Mouse (Mus musculus) right cerebral cortex, postnatal 10 days (tissue): ENCODE measurements around the gene Slc10a7.
"Not testable (repeated sequence)": the region's sequence is repeated elsewhere in the genome, so short reads cannot be mapped to it uniquely, and the experiment has no call there.

Experiments
- DNase-seq, 2 experiments: peaks; one replicate each; pipeline ENCODE4 v3.0.0; 2021; ENCODE audit warnings: low spot score in 2 of 2

Gene Slc10a7

GRCm38 (mm10) chr8:78545153-78545817 lies 36.1 kb downstream of the Slc10a7 start:
- not testable (repeated sequence) for DNase-seq

- no peak for DNase-seq
These were observed 41.0 kb downstream of the Slc10a7 start for GRCm38 (mm10) chr8:78549971-78550751.

GRCm38 (mm10) chr8:78550752-78551134 lies 41.6 kb downstream of the Slc10a7 start:
- no peak for DNase-seq

GRCm38 (mm10) chr8:78555817-78556216 lies 46.7 kb downstream of the Slc10a7 start:
- DNase-seq, result no peak

- no peak for DNase-seq
These were observed 47.8 kb downstream of the Slc10a7 start for GRCm38 (mm10) chr8:78556773-78557434.

GRCm38 (mm10) chr8:78561620-78562019 lies 52.5 kb downstream of the Slc10a7 start:
- no peak for DNase-seq

- DNase-seq, result no peak
These were observed 54.4 kb downstream of the Slc10a7 start for GRCm38 (mm10) chr8:78563466-78564058.

GRCm38 (mm10) chr8:78564200-78564599 lies 55.1 kb downstream of the Slc10a7 start:
- DNase-seq, result no peak

- no peak for DNase-seq
These were observed 59.0 kb downstream of the Slc10a7 start for GRCm38 (mm10) chr8:78568196-78568595.

- DNase-seq, result no peak
These were observed 62.4 kb downstream of the Slc10a7 start for GRCm38 (mm10) chr8:78571528-78571927.

- no peak for DNase-seq
These were observed 65.1 kb downstream of the Slc10a7 start for GRCm38 (mm10) chr8:78574207-78574606.

- no peak for DNase-seq
These were observed 68.4 kb downstream of the Slc10a7 start for GRCm38 (mm10) chr8:78577569-78577968.

- no peak for DNase-seq
These were observed 68.9 kb downstream of the Slc10a7 start for GRCm38 (mm10) chr8:78578036-78578435.

- DNase-seq, result no peak
These were observed 75.0 kb downstream of the Slc10a7 start for GRCm38 (mm10) chr8:78584011-78584776.

GRCm38 (mm10) chr8:78584863-78585262 lies 75.7 kb downstream of the Slc10a7 start:
- no peak for DNase-seq

- no peak for DNase-seq
These were observed 86.3 kb downstream of the Slc10a7 start for GRCm38 (mm10) chr8:78595481-78595908.

- DNase-seq, result peak; percentile 31 to 59
These were observed 89.1 kb downstream of the Slc10a7 start for GRCm38 (mm10) chr8:78598237-78598636.

GRCm38 (mm10) chr8:78603084-78603483 lies 93.9 kb downstream of the Slc10a7 start:
- DNase-seq, result no peak

- DNase-seq, result peak in 1 of 2 experiments; percentile 28
These were observed 95.3 kb downstream of the Slc10a7 start for GRCm38 (mm10) chr8:78604426-78604825.

- no peak for DNase-seq
These were observed 100.2 kb downstream of the Slc10a7 start for GRCm38 (mm10) chr8:78609301-78609700.

GRCm38 (mm10) chr8:78611019-78611418 lies 101.9 kb downstream of the Slc10a7 start:
- DNase-seq, result no peak
